Mouse (Mus musculus) lung, embryonic 16.5 days (tissue): ENCODE results near the gene Ubc. TPM values are rescaled to one million over a fixed set of nuclear protein-coding genes. Genes with fewer than 3 reads are reported as not detected.

ENCODE experiments used
- ATAC-seq: fragments of 200-750 bp; cut with Nextera tagmentation; 2 replicates; pipeline ENCODE4 v1.8.0; 2017; ENCODE audit warnings: low read depth, mild to moderate bottlenecking, moderate library complexity
- H3K27ac ChIP-seq: fragments of 300-500 bp; sonication (generic); 2 replicates; pipeline ENCODE4 v1.5.1; 2014; ENCODE audit warnings: mild to moderate bottlenecking, control low read depth, low read length
- H3K27me3 ChIP-seq: fragments of 300-500 bp; sonication (generic); 2 replicates; pipeline ENCODE4 v1.6.1; 2014; ENCODE audit warnings: low read depth, low read length, mixed read lengths; ENCODE audit not compliant: control insufficient read depth, insufficient read depth
- H3K36me3 ChIP-seq: fragments of 300-500 bp; sonication (generic); 2 replicates; pipeline ENCODE4 v1.6.1; 2014; ENCODE audit warnings: low read length; ENCODE audit not compliant: control insufficient read depth, insufficient read depth
- H3K4me1 ChIP-seq: fragments of 300-500 bp; sonication (generic); replicated peaks from 2 replicates; pipeline ENCODE4 v1.6.1; 2014; ENCODE audit warnings: low read length, mixed read lengths; ENCODE audit not compliant: control insufficient read depth, insufficient read depth
- H3K4me2 ChIP-seq: fragments of 300-500 bp; sonication (generic); 2 replicates; pipeline ENCODE4 v1.6.1; 2014; ENCODE audit warnings: low read depth, low read length, control low read depth
- H3K4me3 ChIP-seq: fragments of 300-500 bp; sonication (generic); 2 replicates; pipeline ENCODE4 v1.5.1; 2014; ENCODE audit warnings: mild to moderate bottlenecking, low read length, control low read depth
- H3K9ac ChIP-seq: fragments of 300-500 bp; sonication (generic); 2 replicates; pipeline ENCODE4 v1.6.1; 2014; ENCODE audit warnings: low read length, control low read depth
- H3K9me3 ChIP-seq: fragments of 300-500 bp; sonication (generic); 2 replicates; pipeline ENCODE4 v1.6.1; 2016; ENCODE audit warnings: low read length; ENCODE audit not compliant: control insufficient read depth
- WGBS: fragments of 180-500 bp; shearing (Covaris S2); extraction: QIAGEN DNeasy Blood & Tissue Kit; methylation state at CpG from one replicate; pipeline ENCODE4 v1.1.7; 2014; 5-methylcytosine and 5-hydroxymethylcytosine counted together
- polyA plus RNA-seq: library from polyadenylated mRNA; unstranded; fragments of >200 nt; fragmentation: Nextera tagmentation; extraction: Ambion mirVana; gene quantifications from 2 replicates; pipeline ENCODE4 v1.2.1, GENCODE M21; 2015

Gene Ubc
- polyA plus RNA-seq, 1 experiment from 2014 or later: 1,205 TPM

DNA sequence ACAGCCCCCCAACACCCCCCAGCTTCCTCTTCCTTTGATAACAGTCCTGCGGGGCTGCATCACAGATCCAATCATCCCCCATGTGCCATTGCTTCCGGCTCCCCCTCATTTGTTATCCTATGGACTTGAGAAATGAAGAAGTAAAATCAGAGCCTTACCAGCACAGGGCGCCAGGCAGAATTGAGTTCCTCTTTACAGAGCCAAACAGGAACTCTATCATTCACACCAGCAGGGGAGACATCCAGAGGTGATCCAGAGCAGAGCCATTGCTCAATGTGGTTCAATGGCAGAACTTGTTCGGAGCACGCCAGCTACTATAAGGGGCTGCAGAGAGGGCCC lies 31.8 kb downstream of the Ubc start:
- Histone ChIP-seq H3K36me3 (no peaks in the 10 kb centered on the region), H3K9ac (no peak overlapping the region), H3K4me2 (peak overlapping the region; percentile 4), H3K27me3 (no peaks in the 10 kb centered on the region), H3K9me3 (no peaks in the 10 kb centered on the region), H3K4me3 (no peak overlapping the region), H3K27ac (no peak overlapping the region), H3K4me1 (no peaks in the 10 kb centered on the region)
- 47% methylated on average over 5 of the region's 5 CpGs for WGBS
- 0 out of 2 replicates have a peak, but pooled peaks have one; percentile 17 for ATAC-seq

DNA sequence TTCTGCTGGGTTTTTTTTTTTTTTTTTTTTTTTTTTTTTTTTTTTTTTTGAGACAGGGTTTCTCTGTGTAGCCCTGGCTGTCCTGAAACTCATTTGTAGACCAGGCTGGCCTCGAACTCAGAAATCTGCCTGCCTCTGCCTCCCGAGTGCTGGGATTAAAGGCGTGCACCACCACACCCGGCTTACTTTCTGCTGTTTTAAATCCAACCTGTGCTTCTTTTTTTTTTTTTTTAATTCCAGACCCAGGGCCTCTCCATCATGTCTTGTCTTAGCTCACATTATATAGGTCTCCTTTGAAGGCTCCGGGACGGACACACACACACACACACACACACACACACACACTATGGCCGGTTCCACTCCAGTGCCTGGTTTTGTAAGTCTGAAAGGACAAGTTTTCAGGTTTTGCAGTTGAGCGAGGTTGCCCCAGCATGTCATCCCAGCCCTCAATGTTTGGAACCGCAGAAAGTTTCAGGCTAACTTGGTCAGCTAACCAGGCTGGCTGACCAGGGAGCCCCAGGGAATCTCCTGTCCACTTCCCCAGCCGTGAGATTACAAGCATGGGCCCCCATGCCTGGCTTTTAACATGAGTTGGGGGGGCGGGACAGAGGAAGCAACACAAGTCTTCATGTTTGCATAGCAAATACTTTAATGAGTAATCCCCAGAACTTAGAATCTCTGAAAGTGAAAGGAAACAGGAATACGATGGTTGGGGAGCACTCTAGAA lies 32.3 kb downstream of the Ubc start:
- H3K27ac ChIP-seq: no peak overlapping the region
- H3K9ac ChIP-seq: no peak overlapping the region
- WGBS: 64% methylated on average over 12 of the region's 12 CpGs
- H3K9me3 ChIP-seq: 0 out of 2 replicates have a peak, but pooled peaks cover 2% of the 10 kb centered on the region
- H3K4me2 ChIP-seq: peak overlapping the region; percentile 4
- H3K4me1 ChIP-seq: no peaks in the 10 kb centered on the region
- H3K36me3 ChIP-seq: no peaks in the 10 kb centered on the region
- no peak overlapping the region for H3K4me3 ChIP-seq
- H3K27me3 ChIP-seq: no peaks in the 10 kb centered on the region
- no peak for ATAC-seq

DNA sequence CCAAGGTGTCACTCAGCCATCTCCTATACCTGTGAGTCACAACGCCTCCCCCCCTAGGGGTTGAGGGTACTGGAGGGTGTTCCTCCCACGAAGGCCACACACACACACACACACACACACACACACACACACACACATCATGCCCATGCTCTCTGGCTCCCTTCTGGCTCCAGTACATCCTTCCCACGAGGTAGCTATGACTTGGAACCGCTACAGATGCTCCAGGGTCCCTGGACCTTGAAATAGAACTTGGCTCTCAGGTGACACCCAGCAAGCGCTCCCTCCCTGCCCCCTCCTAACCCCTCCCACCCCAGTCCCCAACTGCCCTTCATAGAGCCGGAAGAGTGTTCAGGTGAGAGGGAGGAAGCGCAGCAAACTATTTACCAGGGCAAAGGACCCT lies 34.4 kb downstream of the Ubc start:
- H3K9ac ChIP-seq: no peak overlapping the region
- H3K9me3 ChIP-seq: 0 out of 2 replicates have a peak, but pooled peaks cover 2% of the 10 kb centered on the region
- WGBS: 29% methylated on average over 7 of the region's 7 CpGs
- H3K4me1 ChIP-seq: no peaks in the 10 kb centered on the region
- H3K27me3 ChIP-seq: no peaks in the 10 kb centered on the region
- no peak overlapping the region for H3K4me2 ChIP-seq
- ATAC-seq: no peak
- H3K4me3 ChIP-seq: no peak overlapping the region
- no peaks in the 10 kb centered on the region for H3K36me3 ChIP-seq
- H3K27ac ChIP-seq: no peak overlapping the region

DNA sequence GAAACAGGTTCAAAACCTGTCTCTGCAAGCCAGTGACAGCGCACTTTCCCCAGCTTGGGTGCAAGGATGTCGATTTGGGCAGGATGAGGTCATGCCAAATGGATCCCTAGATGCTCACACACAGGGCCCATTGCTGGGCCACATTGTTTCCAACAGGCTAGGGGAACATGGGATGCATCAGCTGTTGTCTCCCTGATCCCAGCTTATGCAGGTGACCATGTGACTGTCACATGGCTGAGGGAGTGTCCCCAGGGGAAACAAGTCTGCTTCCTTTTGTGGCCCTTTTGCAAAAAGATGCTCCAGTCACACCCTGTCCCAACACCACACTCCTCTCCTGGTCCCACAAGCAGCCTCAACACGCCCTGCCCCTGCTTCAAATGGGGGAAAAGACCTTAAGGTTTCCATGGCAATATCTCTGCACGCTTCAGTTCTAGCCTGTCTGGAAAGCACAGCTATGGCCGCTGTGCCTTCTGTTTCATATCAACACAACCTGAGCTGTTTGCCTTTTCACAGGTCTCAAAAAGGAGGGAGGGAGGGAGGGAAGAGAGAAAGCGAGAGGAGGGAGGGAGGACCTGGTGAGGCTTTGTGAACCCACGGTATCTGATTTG lies 35.0 kb downstream of the Ubc start:
- H3K27ac ChIP-seq: no peak overlapping the region
- WGBS: 43% methylated on average over 7 of the region's 7 CpGs
- H3K27me3 ChIP-seq: no peaks in the 10 kb centered on the region
- H3K36me3 ChIP-seq: no peaks in the 10 kb centered on the region
- H3K4me2 ChIP-seq: no peak overlapping the region
- H3K9ac ChIP-seq: no peak overlapping the region
- ATAC-seq: no peak
- no peaks in the 10 kb centered on the region for H3K4me1 ChIP-seq
- H3K4me3 ChIP-seq: no peak overlapping the region
- H3K9me3 ChIP-seq: 0 out of 2 replicates have a peak, but pooled peaks cover 2% of the 10 kb centered on the region

DNA sequence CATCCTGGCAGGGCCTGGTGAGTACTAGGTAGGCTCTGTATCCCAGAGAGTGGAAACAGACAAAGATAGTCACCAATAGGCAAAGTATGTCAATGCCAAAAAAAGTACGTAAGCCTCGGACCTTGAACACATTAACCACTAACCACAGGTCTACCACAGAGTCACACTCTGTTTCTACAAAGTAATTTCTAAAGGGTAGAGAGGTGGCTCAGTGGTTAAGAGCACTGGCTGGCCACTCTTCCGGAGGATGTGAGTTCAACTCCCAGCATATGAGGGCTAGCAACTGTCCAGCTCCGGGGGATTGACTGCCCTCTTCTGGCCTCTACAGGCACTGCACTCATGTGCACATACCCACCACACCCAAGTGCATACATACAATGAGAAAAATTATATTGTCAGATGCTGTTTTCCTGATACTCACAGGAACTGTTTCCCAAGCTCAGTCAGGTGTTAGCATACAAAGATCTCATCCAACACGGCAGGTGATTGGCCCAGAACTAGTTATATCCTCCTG lies 37.2 kb downstream of the Ubc start:
- Histone ChIP-seq H3K9ac (no peak overlapping the region), H3K9me3 (0 out of 2 replicates have a peak, but pooled peaks cover 2% of the 10 kb centered on the region), H3K27ac (no peak overlapping the region), H3K4me2 (no peak overlapping the region), H3K4me3 (no peak overlapping the region), H3K4me1 (no peaks in the 10 kb centered on the region), H3K27me3 (no peaks in the 10 kb centered on the region), H3K36me3 (no peaks in the 10 kb centered on the region)
- ATAC-seq: no peak
- WGBS: 95% methylated on average over 5 of the region's 5 CpGs

DNA sequence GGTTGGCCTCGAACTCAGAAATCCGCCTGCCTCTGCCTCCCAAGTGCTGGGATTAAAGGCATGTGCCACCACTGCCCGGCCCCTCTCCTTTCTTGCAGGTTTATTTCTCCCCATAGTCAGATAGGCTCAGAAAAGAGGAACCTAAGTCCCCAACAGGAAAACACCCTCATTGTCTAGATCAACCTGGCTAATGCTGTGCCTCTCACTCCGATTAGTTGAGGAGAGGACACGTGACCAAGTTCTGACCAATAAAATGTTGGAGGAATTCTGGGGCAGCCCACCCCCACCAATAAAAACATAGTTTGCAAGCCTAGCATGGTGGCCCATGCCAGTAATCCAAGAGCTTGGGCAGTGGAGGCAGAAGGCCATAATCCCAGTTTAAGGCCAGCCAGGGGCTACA lies 38.1 kb downstream of the Ubc start:
- Histone ChIP-seq H3K27ac (no peak overlapping the region), H3K4me3 (no peak overlapping the region), H3K36me3 (no peaks in the 10 kb centered on the region), H3K27me3 (no peaks in the 10 kb centered on the region), H3K9ac (no peak overlapping the region), H3K4me2 (no peak overlapping the region), H3K4me1 (no peaks in the 10 kb centered on the region), H3K9me3 (0 out of 2 replicates have a peak, but pooled peaks cover 2% of the 10 kb centered on the region)
- 87% methylated on average over 5 of the region's 5 CpGs for WGBS
- ATAC-seq: no peak

DNA sequence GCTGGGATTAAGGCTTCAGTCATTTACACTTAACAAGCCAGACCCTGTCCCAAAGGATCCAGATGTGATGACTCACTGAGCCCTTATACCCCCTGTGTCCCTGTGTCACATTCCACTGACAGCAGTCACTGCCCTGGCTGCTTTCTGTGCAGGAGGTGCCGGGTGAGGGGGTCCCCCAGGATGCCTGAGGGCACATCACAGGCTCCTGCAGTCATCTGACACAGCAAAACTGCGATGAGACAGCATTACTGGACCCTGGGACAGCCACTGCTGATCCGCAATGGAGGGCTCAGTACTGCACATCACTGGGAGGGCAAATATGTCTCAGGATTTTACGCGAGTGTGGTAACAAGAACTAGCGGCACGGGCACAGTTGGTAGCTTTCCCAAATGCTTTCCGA lies 38.9 kb downstream of the Ubc start:
- Histone ChIP-seq H3K9ac (no peak overlapping the region), H3K36me3 (no peaks in the 10 kb centered on the region), H3K4me2 (no peak overlapping the region), H3K27me3 (no peaks in the 10 kb centered on the region), H3K27ac (no peak overlapping the region), H3K4me1 (no peaks in the 10 kb centered on the region), H3K9me3 (0 out of 2 replicates have a peak, but pooled peaks cover 2% of the 10 kb centered on the region), H3K4me3 (no peak overlapping the region)
- 75% methylated on average over 8 of the region's 8 CpGs for WGBS
- no peak for ATAC-seq

DNA sequence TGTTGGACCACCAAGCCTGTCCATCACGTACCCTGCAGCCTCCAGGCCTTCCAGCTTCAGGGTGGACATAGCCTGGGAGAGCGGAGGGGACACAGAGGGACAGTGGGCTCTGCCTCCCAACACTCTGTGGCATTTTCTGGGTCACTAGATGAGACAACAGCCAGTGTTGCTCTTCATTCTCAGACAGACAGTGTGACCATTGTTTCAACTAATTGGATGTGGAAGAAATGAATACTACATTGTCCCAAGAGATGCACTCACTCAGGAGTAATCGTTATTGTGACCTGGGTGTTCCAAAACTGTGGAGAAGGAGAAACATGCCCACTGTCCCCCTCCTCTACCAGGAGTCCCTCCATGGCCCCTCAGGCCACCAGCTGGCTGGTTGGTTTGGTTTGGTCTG lies 40.6 kb downstream of the Ubc start:
- H3K27me3 ChIP-seq: no peaks in the 10 kb centered on the region
- H3K9me3 ChIP-seq: 0 out of 2 replicates have a peak, but pooled peaks cover 2% of the 10 kb centered on the region
- H3K4me1 ChIP-seq: no peaks in the 10 kb centered on the region
- 80% methylated on average over 3 of the region's 3 CpGs for WGBS
- no peak overlapping the region for H3K4me2 ChIP-seq
- no peak overlapping the region for H3K4me3 ChIP-seq
- no peaks in the 10 kb centered on the region for H3K36me3 ChIP-seq
- ATAC-seq: no peak
- no peak overlapping the region for H3K27ac ChIP-seq
- H3K9ac ChIP-seq: no peak overlapping the region

DNA sequence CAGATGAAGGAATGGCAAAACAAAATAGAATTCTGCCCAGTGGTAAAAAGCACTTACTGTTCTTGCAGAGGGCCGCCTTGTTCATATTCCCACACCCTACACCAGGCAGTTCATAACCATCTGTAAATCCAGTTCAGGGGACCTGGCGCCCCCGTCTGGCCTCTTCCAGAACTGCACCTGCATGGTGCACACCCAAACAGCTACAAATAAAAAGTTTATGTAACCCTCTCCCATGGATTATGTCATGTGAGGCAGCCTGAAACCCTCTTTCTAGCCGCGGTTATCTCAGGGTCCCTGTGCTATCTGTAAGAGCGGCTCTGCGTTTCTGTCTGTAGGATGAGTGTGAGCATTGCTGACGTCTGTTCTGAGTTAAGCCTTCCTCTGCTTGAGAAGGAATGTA lies 41.5 kb downstream of the Ubc start:
- Histone ChIP-seq H3K9me3 (0 out of 2 replicates have a peak, but pooled peaks cover 2% of the 10 kb centered on the region), H3K27ac (no peak overlapping the region), H3K9ac (no peak overlapping the region), H3K4me2 (no peak overlapping the region), H3K27me3 (no peaks in the 10 kb centered on the region), H3K4me1 (no peaks in the 10 kb centered on the region), H3K36me3 (no peaks in the 10 kb centered on the region), H3K4me3 (no peak overlapping the region)
- ATAC-seq: no peak
- 29% methylated on average over 8 of the region's 8 CpGs for whole genome bisulfite sequencing
